Mouse (Mus musculus) Patski (cell line): ENCODE data around the gene Olfr101. TPM values are rescaled to one million over a fixed set of nuclear protein-coding genes. Genes with fewer than 3 reads are reported as not detected.

Experiments used
- ATAC-seq: fragments of 100-300 bp; one replicate; pipeline ENCODE4 v1.8.0; 2021
- CTCF ChIA-PET: fragments of 350-600 bp; sonication (Branson Sonifier 250); formaldehyde crosslinking; loops from one replicate; lab custom pipeline; 2022; ENCODE audit warnings: inconsistent platforms; lab: Charles Lee
- POLR2A ChIA-PET: fragments of 350-600 bp; sonication (Branson Sonifier 250); formaldehyde crosslinking; loops from one replicate; lab custom pipeline; 2022; ENCODE audit warnings: antibody characterized with exemption, inconsistent platforms; lab: Charles Lee
- DNase-seq: peaks from one replicate; pipeline ENCODE4 v3.0.0-alpha.2; 2011; ENCODE audit warnings: low read depth, low spot score
- H3K27me3 ChIP-seq: fragments of 371-371 bp; one replicate; pipeline ENCODE4 v1.5.1; 2021
- CTCF ChIP-seq: fragments of 100-300 bp; IDR thresholded peaks from one replicate; pipeline ENCODE4 v1.5.1; 2021
- in situ Hi-C: fragments of 300-500 bp; cut with MboI; formaldehyde crosslinking; loops from 3 replicates; pipeline ENCODE4 v1.11.1; 2018; ENCODE audit warnings: low pct_unique_long_range_greater_than_20kb, mixed read lengths
- polyA plus RNA-seq: library from polyadenylated mRNA; unstranded; gene quantifications from one replicate; pipeline ENCODE4 v1.2.3, GENCODE M21; 2021

The Olfr101 gene
- not detected for polyA plus RNA-seq

- TF ChIP-seq CTCF, result no peak
- no peaks in the 10 kb centered on the region for H3K27me3 ChIP-seq
- ATAC-seq, result no peak
- DNase-seq, result no peak
- POLR2A ChIA-PET, result no interaction called here
- in situ Hi-C loops, result no loop called here
- CTCF ChIA-PET, result interaction anchor here (1.4 kb wide), 1 partner anchor 62 kb away, joined by 3 read pairs; no protein-coding TSS in a partner anchor
These were observed at the start of gene Olfr101 for GRCm38 (mm10) chr17:37304213-37304612. Gene Olfr101, minus strand, starts transcription at chr17:37304313.

DNA sequence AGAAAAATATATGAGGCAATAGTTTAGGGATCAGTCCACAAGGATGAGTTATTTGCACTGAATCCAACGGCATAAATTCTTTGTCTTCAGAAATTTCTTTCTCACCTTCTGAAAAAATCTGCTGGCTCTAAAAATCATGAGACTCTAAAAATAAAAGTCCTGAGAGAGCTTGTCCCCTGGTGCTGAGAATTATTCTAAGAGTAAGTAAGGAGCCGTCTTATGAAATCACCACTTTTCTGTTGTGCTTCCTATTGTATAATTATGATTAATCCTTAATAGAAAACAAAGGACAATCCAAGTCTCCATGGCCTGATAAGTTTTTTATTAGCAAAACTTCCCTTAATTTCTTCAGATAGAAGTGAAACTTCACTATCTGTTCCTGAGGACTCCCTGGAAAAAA is 35.5 kb upstream of the Olfr101 start, which contains the start of gene Olfr103:
Gene Olfr103 (minus strand): TSS at position 101 of the 400 bp plus-strand sequence.
- TF ChIP-seq CTCF, result no peak
- H3K27me3 ChIP-seq, result no peaks in the 10 kb centered on the region
- ChIA-PET POLR2A (no interaction called here), CTCF (no interaction called here)
- ATAC-seq (no peak), DNase-seq (no peak)
- in situ Hi-C loops, result no loop called here

- no peaks in the 10 kb centered on the region for H3K27me3 ChIP-seq
- POLR2A ChIA-PET, result no interaction called here
- no peak for TF ChIP-seq CTCF
- in situ Hi-C loops, result no loop called here
- no peak for DNase-seq
- no peak for ATAC-seq
- CTCF ChIA-PET, result no interaction called here
These were observed 12.8 kb upstream of the Olfr101 start, which contains the start of gene Olfr102 for GRCm38 (mm10) chr17:37316954-37317353. Gene Olfr102, minus strand, starts transcription at chr17:37317054.

GRCm38 (mm10) chr17:37310146-37310699 is 6.1 kb upstream of the Olfr101 start:
- ATAC-seq (no peak), DNase-seq (no peak)
- no peak for TF ChIP-seq CTCF
- CTCF ChIA-PET, result no interaction called here
- H3K27me3 ChIP-seq, result no peaks in the 10 kb centered on the region
- in situ Hi-C loops, result no loop called here
- POLR2A ChIA-PET, result no interaction called here

- ChIA-PET POLR2A (interaction anchor here (0.6 kb wide), 1 partner anchor 1067 kb away, joined by 3 read pairs; no protein-coding TSS in a partner anchor), CTCF (no interaction called here)
- in situ Hi-C loops, result no loop called here
- no peak for ATAC-seq
- H3K27me3 ChIP-seq, result no peaks in the 10 kb centered on the region
- TF ChIP-seq CTCF, result no peak
- DNase-seq, result no peak
These were observed 4.4 kb upstream of the Olfr101 start for GRCm38 (mm10) chr17:37308483-37308882.

DNA sequence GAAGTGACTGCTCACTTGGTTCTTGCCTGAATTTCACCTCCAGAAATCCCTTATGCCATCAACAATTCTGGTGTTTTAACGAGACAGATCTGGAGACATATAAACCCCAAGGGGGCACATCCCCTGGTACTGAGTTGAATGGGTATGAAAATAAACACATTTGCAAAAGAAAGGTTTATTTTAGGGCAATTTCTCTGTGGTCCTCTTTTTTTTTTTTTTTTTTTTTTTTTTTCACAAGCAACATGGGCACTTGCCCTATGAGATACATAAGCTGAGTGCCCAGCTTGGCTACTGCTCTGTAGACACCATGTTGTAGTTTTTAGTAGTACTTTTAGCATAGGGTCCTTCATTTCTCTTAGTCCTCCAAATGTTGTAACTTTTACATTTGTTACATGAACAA is 20.8 kb downstream of the Olfr101 start, which contains the start of gene Olfr99:
Gene Olfr99 (minus strand): TSS at position 101 of the 400 bp plus-strand sequence.
- ChIA-PET CTCF (no interaction called here), POLR2A (no interaction called here)
- ATAC-seq, result no peak
- no peaks in the 10 kb centered on the region for H3K27me3 ChIP-seq
- no peak for TF ChIP-seq CTCF
- in situ Hi-C loops, result no loop called here
- no peak for DNase-seq

DNA sequence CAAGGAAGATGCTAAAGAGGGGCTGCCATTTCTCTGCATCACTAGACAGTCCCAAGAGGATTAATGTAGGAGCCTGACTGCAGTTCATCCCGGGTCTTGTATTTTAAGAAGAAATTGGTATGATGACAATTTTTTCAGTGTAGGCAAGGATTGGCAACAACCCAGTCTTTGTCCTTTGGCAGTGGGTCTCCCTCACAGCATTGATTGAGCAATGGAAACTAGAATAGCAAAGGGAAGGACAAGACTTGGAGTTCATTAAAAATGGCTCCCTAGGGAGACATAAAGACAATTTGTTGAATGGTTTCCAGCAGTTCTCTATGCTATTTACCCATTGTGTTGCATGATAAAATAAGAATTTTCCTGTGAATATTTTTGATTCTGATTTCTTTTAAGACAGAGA is 23.8 kb downstream of the Olfr101 start:
- DNase-seq, result no peak
- CTCF ChIA-PET, result no interaction called here
- POLR2A ChIA-PET, result no interaction called here
- H3K27me3 ChIP-seq, result no peaks in the 10 kb centered on the region
- in situ Hi-C loops, result no loop called here
- TF ChIP-seq CTCF, result no peak
- ATAC-seq, result no peak

DNA sequence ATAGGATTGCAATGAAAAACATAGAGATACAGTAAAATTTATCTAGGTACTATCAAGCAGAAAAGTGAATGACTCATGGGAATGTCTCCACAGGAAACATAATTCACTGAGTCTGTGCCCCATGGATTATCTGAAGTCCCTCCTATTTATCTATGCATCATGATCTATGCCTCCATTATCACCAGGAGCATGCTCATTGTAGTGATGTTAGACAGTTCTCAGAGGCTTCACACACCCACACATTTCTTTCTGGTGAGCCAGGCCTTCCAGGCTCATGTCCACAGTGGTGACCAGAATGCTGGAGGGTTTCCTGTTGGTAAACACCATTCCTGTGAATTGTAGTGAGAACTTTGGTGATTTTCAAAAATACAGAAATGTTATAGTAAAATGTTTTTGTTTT is 27.5 kb downstream of the Olfr101 start:
- H3K27me3 ChIP-seq, result no peaks in the 10 kb centered on the region
- ChIA-PET CTCF (no interaction called here), POLR2A (no interaction called here)
- TF ChIP-seq CTCF, result no peak
- in situ Hi-C loops, result no loop called here
- DNase-seq (no peak), ATAC-seq (peak; percentile 57)

DNA sequence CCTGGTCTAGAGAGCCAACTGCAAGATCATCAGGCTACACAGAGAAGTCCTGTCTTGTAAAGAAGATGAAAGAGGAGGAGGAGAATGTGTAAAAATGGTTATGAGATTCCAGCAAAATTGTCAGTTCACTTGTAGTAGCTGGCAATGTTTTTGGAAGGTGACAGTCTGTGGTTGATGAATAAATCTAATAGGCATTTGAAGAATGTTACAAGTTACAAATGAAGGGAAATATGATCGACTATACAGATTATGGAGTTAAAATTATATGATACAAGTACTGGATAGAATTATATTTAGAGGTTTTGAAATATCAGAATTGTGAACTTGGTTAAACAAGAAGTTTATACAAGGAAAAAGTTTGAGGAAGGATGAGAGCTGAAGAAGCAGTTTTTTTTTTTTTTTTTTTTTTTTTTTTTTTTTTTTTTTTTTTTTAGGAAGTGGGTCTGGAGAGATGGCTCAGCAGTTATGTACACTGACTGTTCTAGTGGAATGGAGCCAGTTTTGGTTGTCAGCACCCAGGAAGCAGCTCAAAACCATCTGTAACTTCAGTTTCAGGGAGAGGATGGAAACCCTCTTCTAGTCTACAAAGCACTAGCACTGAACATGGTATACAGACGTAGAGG is 28.4 kb downstream of the Olfr101 start:
- ChIA-PET CTCF (no interaction called here), POLR2A (no interaction called here)
- TF ChIP-seq CTCF, result no peak
- ATAC-seq (no peak), DNase-seq (no peak)
- no peaks in the 10 kb centered on the region for H3K27me3 ChIP-seq
- in situ Hi-C loops, result no loop called here

- in situ Hi-C loops, result no loop called here
- TF ChIP-seq CTCF, result no peak
- CTCF ChIA-PET, result no interaction called here
- DNase-seq (no peak), ATAC-seq (peak; percentile 21)
- no peaks in the 10 kb centered on the region for H3K27me3 ChIP-seq
- POLR2A ChIA-PET, result no interaction called here
These were observed 33.4 kb downstream of the Olfr101 start for GRCm38 (mm10) chr17:37270702-37271092.

DNA sequence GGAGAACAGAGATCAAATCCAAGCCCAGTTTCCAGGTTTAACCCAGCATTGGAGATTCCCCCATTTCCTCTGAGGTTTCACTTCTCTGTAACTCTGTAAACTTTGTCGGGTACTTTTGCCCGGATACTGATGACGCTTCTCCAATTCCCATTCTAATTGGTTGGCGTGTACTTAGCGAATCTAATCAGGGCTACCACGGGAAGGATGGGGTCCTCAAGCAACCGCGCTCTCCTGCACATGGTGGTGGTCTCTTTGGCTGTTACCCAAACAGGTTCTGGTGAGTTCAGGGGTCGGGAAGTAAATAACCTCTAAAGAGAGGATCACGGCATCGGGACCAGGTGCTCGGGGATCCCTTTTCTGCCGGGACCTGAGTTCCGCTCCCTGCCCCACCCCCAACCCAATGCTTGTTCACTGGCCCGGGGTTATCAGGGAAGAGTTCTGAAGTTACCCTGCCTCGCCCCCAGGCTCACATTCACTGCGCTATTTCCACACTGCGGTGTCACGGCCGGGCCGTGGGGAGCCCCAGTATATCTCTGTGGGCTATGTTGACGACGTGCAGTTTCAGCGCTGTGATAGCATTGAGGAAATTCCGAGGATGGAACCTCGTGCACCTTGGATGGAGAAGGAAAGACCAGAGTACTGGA is 33.9 kb downstream of the Olfr101 start, which contains the start of gene H2-M3:
Gene H2-M3 (plus strand): TSS at position 163 of the 644 bp plus-strand sequence.
- H3K27me3 ChIP-seq, result no peaks in the 10 kb centered on the region
- TF ChIP-seq CTCF, result no peak
- peak; percentile 99 for ATAC-seq
- in situ Hi-C loops, result no loop called here
- POLR2A ChIA-PET, result no interaction called here
- DNase-seq, result peak; percentile 25
- CTCF ChIA-PET, result no interaction called here
